Mouse (Mus musculus) activated CD4-positive, CD25-positive, alpha-beta regulatory T cell, adult 4 months (primary cell): Measurements from ENCODE around the gene Itprid2. TPM values are rescaled to one million over a fixed set of nuclear protein-coding genes. Genes with fewer than 3 reads are reported as not detected.

Experiments used
- ATAC-seq: one replicate; pipeline ENCODE4 v1.8.0; 2017
- polyA plus RNA-seq, 2 experiments: library from polyadenylated mRNA; unstranded; fragments of 100-300 nt; shearing (Covaris generic); gene quantifications; one replicate each; pipeline ENCODE4 v1.2.1; 2017

Itprid2 gene
- polyA plus RNA-seq, 2 experiments from 2014 or later = 3.6 to 3.9 TPM

GRCm38 (mm10) chr2:79714745-79715144 is 79.6 kb downstream of the Itprid2 start:
- no peak for ATAC-seq

- no peak for ATAC-seq
Measured at GRCm38 (mm10) chr2:79715925-79716324, 80.8 kb downstream of the Itprid2 start.

- ATAC-seq = no peak
Measured at GRCm38 (mm10) chr2:79717846-79718245, 82.7 kb downstream of the Itprid2 start.

- ATAC-seq = no peak
Measured at GRCm38 (mm10) chr2:79722415-79722814, 87.3 kb downstream of the Itprid2 start.

Other genes with a start within 250 kb of the Itprid2 start
- gene Neurod1, start 178.6 kb upstream of the Itprid2 start, polyA plus RNA-seq = not detected
- gene Cerkl, start 178.6 kb upstream of the Itprid2 start, polyA plus RNA-seq = 10 to 100 TPM; 28.5 to 40.8 TPM
- gene Ppp1r1c, start 72.4 kb downstream of the Itprid2 start, polyA plus RNA-seq = not detected